Mouse (Mus musculus): Measurements from ENCODE around the gene Mindy4.

The Mindy4 gene

DNA sequence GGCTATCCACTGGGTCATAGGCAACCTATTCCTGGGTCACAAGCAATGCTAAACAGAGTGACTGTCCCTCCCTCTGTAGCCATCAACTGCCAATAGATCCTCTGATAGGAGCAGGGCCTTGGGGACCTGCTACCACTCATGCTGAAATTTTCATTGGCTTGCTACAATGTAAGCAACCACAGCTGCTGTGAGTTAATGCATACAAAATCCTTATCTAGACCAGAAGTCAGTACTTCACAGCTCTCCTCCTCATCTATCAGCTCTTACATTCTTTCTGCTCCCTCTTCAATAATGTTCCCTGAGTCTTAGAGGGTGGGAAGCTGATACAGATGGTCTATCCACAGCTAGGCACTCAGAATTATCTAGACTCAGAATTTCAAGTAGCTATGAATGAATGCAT, 163.9 kb downstream of the Mindy4 start:
- DNase-seq (ENCODE audit: low spot score in 2 of 2), result no peak
